Mouse (Mus musculus) testis, postnatal 14 days (tissue): ENCODE measurements around the gene Gfra1.

Experiments
- DNase-seq: peaks from one replicate; pipeline ENCODE4 v3.0.0; 2021; ENCODE audit warnings: low spot score

Gene Gfra1

GRCm38 (mm10) chr19:58455496-58456061 is at the start of gene Gfra1:
Gene Gfra1, minus strand, starts transcription at chr19:58455909.
- no peak for DNase-seq

DNA sequence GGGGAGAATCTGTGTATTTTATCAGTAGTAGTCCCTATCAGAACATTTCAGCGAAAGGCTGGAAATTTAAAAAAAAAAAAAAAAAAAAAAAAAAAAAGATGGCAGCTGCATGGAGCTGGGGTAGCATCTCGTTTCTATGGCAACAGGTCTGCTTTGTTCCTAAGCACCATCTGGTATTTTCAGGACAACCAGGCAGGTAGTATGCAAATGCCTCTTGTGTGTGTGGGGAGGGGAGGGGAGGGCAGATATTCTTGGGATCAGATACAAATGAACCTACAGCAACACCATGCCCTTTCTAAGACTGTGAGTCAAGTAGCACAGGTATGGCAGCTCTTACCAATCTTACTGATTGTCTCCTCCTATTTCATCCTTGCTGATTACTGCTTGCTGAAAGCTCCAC is 44.3 kb upstream of the Gfra1 start:
- DNase-seq: no peak

GRCm38 (mm10) chr19:58499420-58499966 is 43.8 kb upstream of the Gfra1 start:
- DNase-seq: no peak

DNA sequence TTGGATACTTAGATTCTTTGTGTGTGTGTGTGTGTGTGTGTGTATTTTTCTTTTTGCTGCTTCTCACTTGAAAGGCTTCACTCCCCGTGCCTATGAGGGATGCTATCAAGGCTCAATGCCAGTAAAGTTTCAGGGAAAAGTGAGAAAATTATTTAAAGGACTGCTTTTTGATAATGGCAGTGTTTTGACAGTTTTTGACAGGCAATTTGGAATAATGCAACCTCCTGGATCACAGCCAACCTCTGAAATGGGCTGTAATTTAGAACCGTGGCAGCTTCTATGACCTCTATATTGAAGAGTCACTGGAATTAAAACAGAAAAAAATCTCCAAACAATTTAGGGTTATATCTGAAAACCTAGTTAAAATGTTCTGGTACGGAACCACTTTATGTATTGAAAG is 41.4 kb upstream of the Gfra1 start:
- no peak for DNase-seq

- DNase-seq: no peak
Observed at GRCm38 (mm10) chr19:58486686-58487085, 31.0 kb upstream of the Gfra1 start.

DNA sequence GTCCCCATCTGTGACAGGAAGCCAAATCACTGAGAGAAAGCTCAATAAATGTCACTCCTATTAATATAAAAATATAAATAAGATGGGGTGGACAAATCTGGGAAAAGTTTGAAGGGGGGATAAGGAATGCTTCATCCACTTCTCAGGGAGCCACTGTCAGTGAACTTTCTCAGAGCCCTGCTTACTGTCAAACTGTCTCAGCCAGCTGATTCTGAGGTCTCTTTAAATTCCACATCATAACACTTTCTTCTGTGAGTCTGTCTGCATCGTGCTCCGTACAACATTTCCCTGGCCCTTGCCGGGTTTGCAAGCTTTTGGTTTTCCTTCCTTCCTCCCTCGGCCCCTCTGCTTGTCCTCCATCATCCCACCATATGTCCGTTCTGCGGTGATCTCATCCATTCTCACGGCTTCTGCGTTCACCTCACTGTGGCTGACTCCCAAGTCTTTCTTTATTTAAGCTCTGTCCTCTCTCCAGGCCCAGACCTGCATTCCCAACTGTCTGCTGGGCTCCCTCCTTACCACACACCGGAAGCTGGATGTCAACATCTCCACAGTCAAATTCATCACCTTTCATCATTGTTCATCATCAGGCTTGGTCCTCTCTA is 26.8 kb upstream of the Gfra1 start:
- DNase-seq: no peak

- DNase-seq: no peak
Observed at GRCm38 (mm10) chr19:58474251-58474650, 18.5 kb upstream of the Gfra1 start.

- peak; percentile 76 for DNase-seq
Observed at GRCm38 (mm10) chr19:58469421-58469820, 13.7 kb upstream of the Gfra1 start.

GRCm38 (mm10) chr19:58468331-58468730 is 12.6 kb upstream of the Gfra1 start:
- DNase-seq: no peak

- DNase-seq: no peak
Observed at GRCm38 (mm10) chr19:58463755-58464154, 8.0 kb upstream of the Gfra1 start.

GRCm38 (mm10) chr19:58460361-58461022 is 4.8 kb upstream of the Gfra1 start:
- DNase-seq: no peak

DNA sequence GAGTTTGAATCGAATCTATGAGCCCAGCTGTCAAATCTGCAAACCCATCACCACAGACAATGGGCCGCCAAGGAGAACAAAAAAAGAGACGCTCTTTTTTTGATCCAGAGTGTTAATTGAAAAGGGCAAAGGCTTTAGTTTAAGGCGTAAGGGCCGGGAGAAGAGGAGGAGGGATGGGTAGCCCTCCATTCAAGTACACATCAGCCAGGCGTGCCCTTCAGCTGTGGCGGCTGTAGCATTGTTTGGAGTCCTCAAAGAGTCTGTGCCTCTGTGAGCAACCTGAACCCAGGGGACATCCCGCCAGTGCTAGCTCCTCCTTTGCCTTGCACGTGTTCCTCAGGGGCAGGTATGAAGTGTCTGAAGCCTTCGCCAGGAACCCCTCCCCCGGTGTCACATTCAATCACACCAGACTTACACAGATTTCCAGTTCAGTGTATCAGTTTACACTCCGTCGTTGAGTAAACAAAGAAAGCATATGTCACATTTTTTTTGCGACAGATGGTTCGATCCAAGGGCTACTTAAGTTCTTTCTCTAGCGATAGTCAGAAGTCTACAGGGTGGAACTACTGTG is 867 bp upstream of the Gfra1 start:
- DNase-seq: no peak

DNA sequence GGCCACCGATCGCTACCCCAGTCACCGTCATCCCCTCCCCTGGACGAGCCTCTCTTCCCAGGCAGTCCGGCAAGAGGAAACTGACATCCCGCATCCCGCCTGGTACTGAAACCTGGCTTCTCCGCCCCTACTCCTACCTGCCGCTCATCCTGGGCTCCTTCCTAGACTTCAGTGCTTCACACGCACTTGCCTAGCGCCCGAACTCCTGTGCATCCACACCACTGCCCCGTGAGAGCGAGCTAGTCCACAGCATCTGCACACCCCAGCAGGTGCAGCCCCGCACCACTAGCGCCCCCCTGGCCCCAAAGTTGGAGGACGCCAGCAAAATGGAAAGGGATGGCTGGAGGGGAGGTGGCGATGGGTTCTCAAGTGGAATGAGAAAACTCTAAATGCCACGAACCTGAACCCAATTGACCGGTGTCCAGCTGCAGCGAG is 631 bp downstream of the Gfra1 start:
- no peak for DNase-seq

DNA sequence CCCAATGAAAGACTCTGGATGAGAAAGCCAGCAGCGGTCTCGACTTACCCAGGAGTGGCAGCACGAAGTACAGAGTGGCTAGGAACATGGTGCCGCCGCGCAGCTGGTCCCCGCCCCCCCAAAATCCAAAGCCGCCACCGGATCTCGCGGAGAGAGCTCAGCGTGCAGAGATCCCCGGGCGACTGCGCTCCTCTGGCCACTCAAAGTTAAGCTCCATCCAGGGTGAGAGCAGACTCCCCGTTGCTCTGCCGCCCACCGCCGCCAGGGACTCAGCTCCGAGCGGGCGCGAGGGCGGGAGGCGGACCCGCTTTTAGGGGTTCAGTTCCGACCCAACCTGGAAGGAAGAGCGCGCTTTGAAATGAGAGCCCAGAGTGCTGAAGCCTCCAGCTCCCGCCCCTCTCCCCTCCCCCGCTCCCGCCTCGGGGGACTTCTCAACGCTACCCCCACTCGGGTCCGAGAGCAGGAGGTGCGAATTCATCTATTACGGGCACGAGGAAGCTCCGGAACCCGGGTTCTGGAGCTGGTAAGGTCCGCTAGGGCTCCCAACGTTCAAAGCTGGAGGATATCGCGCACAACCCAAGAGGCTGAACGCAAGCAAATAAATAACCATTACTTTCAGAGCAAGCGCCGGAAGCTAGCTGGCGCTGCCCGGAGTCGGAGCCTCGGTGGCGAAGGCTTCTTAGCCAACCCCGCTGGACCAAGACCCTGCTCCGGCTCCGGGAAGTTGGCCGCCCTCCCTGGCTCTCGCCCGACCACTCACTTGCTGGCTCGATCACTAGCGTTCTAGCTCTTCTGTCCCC is 1.2 kb downstream of the Gfra1 start:
- no peak for DNase-seq

DNA sequence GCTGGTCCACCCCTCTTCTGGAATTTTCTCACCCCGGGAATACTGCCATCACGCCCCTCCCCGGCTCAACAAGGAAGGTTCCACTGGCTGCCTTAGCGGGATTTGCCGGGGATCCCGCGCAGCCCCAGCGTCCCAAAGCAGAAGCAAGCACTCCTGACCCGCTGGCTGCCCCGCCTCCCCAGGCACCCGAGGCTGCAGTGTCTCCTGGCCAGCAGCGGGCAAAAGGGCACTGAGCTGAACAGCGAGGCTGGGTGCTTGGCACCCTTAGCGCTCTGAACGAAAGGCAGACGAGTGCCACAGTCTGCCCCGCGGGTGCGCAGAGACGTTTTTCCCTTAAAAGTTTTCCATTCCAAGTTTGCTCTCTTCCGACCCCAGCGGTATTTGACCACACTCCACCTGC is 2.1 kb downstream of the Gfra1 start:
- no peak for DNase-seq

GRCm38 (mm10) chr19:58452941-58453551 is 2.7 kb downstream of the Gfra1 start:
- DNase-seq: no peak

DNA sequence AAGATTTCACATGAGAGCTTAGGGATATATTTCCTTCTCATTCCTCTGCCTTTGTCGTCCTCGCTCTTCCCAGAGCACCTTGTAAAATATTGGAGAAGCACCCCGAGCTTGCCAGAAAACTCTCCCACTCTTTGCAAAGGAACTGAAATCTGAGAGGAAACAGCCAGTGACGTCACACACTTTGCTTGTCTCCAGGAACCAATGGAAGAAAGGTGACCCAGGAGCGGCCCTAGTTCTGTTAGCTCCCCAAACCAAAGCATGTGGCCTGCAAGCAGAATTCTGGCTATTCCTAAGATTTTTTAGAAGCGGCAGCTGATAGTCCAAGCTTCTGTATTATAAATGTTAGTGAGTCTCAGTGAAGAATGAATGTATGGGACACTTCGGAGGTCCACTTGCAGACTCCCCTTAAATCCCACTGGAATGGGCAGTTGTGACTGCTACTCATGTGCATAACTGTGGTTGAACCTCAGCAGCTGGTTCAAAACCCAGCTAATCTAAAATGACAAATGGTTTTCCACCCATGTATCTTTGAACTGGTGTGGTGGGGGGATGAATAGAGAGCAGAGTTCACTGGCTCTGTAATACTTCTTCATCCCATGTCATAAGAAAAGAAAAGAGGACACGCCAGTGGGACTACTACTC is 3.4 kb downstream of the Gfra1 start:
- no peak for DNase-seq

DNA sequence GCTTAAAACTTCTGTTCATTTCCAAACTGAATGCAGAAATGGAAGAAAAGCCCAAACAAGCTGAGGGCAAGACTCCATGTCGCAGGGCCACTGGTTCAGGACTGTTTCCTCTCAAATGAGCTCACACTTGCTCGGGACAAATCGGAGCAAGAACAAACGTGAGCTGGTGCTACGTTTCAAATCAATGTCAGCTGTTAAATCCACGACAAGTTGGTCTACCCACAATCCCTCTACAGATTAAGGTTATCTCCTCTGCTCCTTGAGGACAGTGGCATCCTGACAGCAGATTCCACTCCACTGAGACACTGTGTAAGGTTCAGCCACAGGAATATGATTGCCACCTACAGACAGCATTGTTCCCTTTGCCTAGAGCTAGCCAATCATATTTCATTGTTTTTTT is 4.4 kb downstream of the Gfra1 start:
- no peak for DNase-seq

GRCm38 (mm10) chr19:58450716-58451115 is 5.0 kb downstream of the Gfra1 start:
- no peak for DNase-seq

DNA sequence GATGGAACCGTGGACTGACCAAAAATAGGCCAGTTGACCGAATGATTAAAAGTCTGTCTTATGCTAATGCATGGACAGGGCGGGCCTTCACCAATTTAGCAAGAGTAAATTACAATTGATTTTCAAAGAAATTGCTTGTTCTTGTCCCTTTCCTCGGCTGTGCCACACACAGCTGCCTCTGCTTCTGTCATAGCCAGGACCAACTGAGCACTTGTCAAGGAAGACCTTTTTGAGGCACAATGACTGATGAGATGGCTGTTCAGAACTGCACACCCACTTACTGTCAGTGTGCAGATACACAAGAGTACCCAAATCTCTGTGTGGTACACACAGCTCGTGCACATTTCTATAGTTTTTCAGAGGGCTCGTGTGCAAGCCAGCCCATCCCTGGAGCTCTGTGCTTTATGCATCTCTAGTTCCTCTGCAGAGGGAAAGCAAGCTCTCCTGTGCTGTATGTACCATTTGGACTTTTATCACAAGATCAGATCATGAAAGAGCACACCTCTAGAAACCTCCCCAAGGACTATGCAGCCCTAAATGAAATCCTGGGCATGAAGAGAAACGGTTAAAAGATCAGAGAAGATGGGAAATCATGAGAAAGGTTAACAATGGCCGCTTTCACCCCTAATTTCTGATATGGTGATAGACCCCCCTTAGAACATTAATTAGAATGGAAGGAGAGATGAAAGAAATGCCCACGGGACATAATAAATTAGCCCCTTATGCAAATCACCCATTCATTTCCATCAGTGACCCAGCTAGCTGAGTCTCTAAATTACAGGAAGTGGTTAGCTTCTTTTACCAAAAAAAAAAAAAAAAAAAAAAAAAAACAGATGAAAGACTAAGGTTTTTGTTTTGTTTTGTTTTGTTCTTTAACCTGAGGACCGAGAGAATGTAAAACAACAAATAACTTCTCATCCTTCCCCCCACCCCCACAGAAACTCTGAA is 12.7 kb downstream of the Gfra1 start:
- no peak for DNase-seq
